Mouse (Mus musculus): ENCODE measurements around the gene Pym1. TPM values are rescaled to one million over a fixed set of nuclear protein-coding genes. Genes with fewer than 3 reads are reported as not detected.
A peak's percentile ranks its signal among the peaks of the same experiment; 100 is the strongest.

Pym1 gene
- polyA plus RNA-seq, 1 experiment: 10.9 TPM

DNA sequence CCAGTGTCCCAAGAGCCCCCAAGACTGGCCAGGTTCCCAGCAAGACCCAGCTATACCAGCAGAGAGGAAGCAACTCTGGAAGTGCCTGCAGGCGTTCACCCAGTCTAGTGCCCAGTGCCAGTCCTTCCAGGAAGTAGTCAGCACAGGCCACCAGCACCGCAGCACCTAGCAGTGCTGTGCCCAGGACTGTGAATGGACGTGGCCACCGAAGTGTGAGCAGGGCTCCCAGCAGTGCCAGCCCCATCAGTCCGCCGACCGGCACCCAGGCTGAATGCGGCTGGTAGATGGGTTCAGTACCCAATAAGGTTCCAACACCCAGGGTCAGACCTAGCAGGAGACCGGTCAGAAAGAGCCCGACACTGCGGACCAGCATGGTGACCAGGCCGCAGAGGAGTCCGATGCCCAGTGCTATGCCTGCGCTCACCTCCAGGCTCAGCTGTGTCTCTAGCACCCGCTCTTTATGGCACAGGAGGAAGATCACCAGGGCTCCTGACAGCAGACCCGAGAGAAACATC lies 54.3 kb downstream of the Pym1 start:
- Histone ChIP-seq H3K9me3 (ENCODE audit: control insufficient read depth, low read length) (no peaks in the 10 kb centered on the region), H3K36me3 (ENCODE audit: control insufficient read depth) (peaks cover 16% of the 10 kb centered on the region), H3K27me3 (ENCODE audit: control insufficient read depth) (peaks cover 24% of the 10 kb centered on the region), H3K4me1 (ENCODE audit: control insufficient read depth) (peaks cover 32% of the 10 kb centered on the region), H3K4me3 (replicated peaks) (no peak overlapping the region)
- TF ChIP-seq TAL1 (IDR thresholded peaks at IDR 0.05; ENCODE audit: low read length): no peak
- TF ChIP-seq GATA1 (IDR thresholded peaks at IDR 0.05; ENCODE audit: low read length): no peak

DNA sequence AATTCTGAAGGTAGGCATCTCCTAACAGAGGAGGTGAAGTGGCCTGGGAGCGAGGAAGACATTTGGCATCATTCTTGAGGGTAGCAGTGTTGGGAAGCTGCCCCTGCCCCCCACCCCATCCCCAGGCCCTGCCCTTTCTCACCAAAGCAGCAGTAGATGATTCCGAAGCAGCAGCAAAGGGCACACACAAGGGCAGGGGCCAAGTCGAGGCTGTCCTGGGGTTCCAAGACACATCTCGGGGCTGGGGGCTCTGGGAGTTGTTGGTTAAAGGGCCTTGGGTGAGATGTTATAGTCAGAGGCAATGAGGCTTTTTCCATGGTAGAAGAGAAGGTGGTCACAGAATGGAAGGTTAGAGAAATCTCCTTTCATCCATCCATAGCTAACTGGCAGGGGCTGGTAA lies 55.3 kb downstream of the Pym1 start:
- peaks cover 25% of the 10 kb centered on the region for H3K36me3 ChIP-seq (ENCODE audit: control insufficient read depth)
- peaks cover 24% of the 10 kb centered on the region for H3K27me3 ChIP-seq (ENCODE audit: control insufficient read depth)
- H3K4me1 ChIP-seq (ENCODE audit: control insufficient read depth): peaks cover 41% of the 10 kb centered on the region
- no peaks in the 10 kb centered on the region for H3K9me3 ChIP-seq (ENCODE audit: control insufficient read depth, low read length)
- TF ChIP-seq TAL1 (IDR thresholded peaks at IDR 0.05; ENCODE audit: low read length) (no peak), GATA1 (IDR thresholded peaks at IDR 0.05; ENCODE audit: low read length) (no peak)
- H3K4me3 ChIP-seq (replicated peaks): no peak overlapping the region

GRCm38 (mm10) chr10:128803361-128803760 lies 55.7 kb downstream of the Pym1 start:
- no peak overlapping the region for H3K4me3 ChIP-seq (replicated peaks)
- no peak for TF ChIP-seq TAL1 (IDR thresholded peaks at IDR 0.05; ENCODE audit: low read length)
- H3K9me3 ChIP-seq (ENCODE audit: control insufficient read depth, low read length): no peaks in the 10 kb centered on the region
- peaks cover 29% of the 10 kb centered on the region for H3K36me3 ChIP-seq (ENCODE audit: control insufficient read depth)
- H3K27me3 ChIP-seq (ENCODE audit: control insufficient read depth): peaks cover 24% of the 10 kb centered on the region
- H3K4me1 ChIP-seq (ENCODE audit: control insufficient read depth): peaks cover 41% of the 10 kb centered on the region

DNA sequence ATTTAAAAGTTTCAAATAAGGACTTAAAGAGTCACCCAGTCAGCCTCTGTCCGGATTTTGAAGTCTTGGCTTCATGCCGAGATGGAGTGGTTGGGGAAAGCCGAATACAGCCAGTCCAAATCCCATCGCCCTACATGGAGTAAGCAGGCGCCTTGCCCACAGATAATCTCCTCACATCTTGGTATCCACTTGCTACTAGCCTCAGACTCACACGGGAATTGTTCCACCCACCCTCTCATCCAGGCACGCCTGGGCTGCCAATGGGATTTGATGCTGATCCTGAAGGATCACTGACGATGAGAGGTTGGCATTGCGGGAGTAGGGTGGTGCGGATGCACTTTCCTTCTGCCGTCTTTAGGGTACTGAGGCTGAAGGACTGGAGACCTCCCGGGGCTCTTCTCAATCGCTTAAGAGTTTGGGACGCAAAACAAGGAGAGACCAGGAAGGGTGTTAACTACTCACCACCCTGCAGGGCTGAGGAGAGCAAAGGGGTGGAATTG lies 56.1 kb downstream of the Pym1 start, which contains the start of gene Dnajc14:
TSS of gene Dnajc14 (plus strand) at position 292 of the 500 bp plus-strand sequence.
- Histone ChIP-seq H3K27me3 (ENCODE audit: control insufficient read depth) (peaks cover 24% of the 10 kb centered on the region), H3K4me1 (ENCODE audit: control insufficient read depth) (peaks cover 45% of the 10 kb centered on the region)
- TF ChIP-seq TAL1 (IDR thresholded peaks at IDR 0.05; ENCODE audit: low read length): no peak
- TF ChIP-seq GATA1 (IDR thresholded peaks at IDR 0.05; ENCODE audit: low read length): no peak

DNA sequence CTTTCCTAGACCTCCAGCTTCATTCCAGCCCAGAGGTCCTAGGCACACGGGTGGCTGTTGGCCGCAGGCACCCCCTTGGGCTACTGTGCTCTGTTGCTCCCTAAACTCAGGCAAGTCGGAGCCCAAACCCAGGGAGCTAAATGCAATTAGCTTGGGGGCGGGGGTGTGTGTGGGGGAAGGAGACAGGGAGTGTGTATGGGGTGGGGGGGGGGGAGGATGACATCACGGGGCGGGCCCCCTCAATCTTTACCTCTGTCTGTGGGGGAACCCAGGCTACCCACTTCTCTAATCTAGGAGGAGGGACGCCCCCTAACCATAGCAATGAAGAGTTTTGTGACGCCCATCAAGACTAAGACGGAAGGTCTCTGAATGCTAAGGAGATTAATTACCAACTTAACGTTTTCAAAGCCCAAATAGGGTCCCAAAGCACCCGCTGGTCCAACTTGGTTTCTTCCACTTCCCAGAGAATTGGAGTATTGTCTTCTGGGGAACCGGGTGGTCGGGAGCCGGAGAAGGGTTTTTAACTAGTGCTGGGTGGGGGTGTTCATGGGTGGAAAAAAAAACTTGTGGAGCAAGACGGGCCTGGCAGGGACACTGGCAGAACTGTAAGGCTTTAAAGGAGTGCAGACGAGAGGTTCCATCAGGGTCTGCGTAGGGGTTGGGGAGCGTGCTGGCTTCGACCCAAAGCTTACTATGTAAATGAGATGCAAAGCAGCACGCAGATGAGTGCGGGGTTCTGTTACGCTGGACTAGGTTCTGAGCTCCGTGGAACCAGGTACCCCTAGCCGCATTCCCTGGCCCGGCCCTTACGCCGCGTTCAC lies 56.8 kb downstream of the Pym1 start, which contains the start of gene Tmem198b:
TSS of gene Tmem198b (minus strand) at position 100 of the 821 bp plus-strand sequence.
- TF ChIP-seq TAL1 (IDR thresholded peaks at IDR 0.05; ENCODE audit: low read length) (no peak), GATA1 (IDR thresholded peaks at IDR 0.05; ENCODE audit: low read length) (no peak)
- H3K36me3 ChIP-seq (ENCODE audit: control insufficient read depth): peaks cover 35% of the 10 kb centered on the region
- H3K4me3 ChIP-seq (replicated peaks): peak within 1 kb of the TSS; percentile 91
- peaks cover 24% of the 10 kb centered on the region for H3K27me3 ChIP-seq (ENCODE audit: control insufficient read depth)
- no peaks in the 10 kb centered on the region for H3K9me3 ChIP-seq (ENCODE audit: control insufficient read depth, low read length)
- H3K4me1 ChIP-seq (ENCODE audit: control insufficient read depth): peaks cover 49% of the 10 kb centered on the region

More for the DNA sequence above, 56.1 kb downstream of the Pym1 start, which contains the start of gene Dnajc14:
- Histone ChIP-seq H3K4me3 (replicated peaks) (peak within 1 kb of the TSS; percentile 91), H3K36me3 (ENCODE audit: control insufficient read depth) (peaks cover 31% of the 10 kb centered on the region), H3K9me3 (ENCODE audit: control insufficient read depth, low read length) (no peaks in the 10 kb centered on the region)

DNA sequence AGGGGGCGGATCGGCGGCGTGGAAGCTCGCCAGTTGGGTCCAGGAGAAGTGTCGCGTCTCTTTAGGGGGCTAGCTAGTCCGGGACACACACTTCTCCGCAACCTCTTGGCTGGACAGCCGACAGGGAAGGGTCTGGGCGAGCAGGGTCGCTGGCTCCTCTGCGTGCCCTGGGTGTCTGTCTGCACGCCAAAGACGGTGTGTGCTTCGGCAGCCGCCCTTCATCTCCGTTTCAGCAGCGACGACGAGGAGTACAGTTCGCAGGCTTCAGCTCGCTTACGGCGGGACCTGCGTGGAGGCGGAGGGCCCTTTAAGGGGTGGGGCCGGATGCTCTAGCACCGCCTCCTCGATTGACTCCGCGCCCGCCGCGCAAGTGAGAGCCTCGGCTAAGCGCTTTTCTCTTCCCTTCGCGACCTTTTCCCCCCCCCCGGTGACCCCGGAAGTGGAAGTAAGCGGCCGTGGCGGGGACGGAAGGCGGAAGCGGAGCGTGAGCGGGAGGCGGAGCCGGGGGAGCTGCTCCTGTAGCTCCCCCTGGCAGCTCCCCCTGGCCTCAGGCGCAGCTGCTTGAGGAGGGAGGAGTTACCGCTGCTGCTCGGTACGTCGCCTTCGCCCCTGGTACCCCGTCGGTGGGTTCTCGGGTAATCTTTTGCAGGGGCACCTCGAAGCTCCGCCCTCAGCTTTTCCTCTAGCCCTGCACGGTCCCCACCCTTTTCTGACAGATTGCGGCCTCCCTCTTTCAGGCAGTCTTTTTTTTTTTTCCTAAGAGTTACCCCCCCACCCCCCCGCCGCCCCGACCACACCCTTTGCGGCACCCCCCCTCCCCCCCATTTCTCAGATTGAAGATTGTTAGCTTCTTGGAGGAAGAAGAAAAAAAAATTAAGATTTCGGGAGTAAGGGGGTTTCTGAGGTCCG lies 57.7 kb downstream of the Pym1 start:
- Histone ChIP-seq H3K36me3 (ENCODE audit: control insufficient read depth) (peaks cover 39% of the 10 kb centered on the region), H3K4me3 (replicated peaks) (peak overlapping the region; percentile 91), H3K27me3 (ENCODE audit: control insufficient read depth) (peaks cover 24% of the 10 kb centered on the region), H3K4me1 (ENCODE audit: control insufficient read depth) (peaks cover 49% of the 10 kb centered on the region), H3K9me3 (ENCODE audit: control insufficient read depth, low read length) (no peaks in the 10 kb centered on the region)
- no peak for TF ChIP-seq TAL1 (IDR thresholded peaks at IDR 0.05; ENCODE audit: low read length)
- no peak for TF ChIP-seq GATA1 (IDR thresholded peaks at IDR 0.05; ENCODE audit: low read length)

DNA sequence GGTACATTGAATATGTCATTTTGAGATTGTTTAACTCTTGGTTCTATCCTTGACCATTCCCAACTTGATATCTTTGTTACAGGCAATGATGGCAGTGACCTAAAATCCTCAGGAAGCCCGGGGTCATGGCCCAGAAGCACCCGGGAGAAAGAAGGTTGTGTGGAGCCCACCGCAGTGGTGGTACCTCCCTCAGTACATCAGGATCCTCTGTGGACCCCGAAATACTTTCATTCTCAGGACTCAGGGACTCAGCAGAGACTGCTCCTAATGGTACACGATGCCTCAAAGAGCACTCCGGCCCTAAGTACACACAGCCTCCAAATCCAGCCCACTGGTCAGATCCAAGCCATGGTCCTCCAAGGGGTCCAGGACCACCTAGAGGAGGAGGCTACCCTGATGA lies 58.4 kb downstream of the Pym1 start:
- TF ChIP-seq TAL1 (IDR thresholded peaks at IDR 0.05; ENCODE audit: low read length) (no peak), GATA1 (IDR thresholded peaks at IDR 0.05; ENCODE audit: low read length) (no peak)
- H3K36me3 ChIP-seq (ENCODE audit: control insufficient read depth): peaks cover 38% of the 10 kb centered on the region
- H3K4me1 ChIP-seq (ENCODE audit: control insufficient read depth): peaks cover 49% of the 10 kb centered on the region
- peaks cover 24% of the 10 kb centered on the region for H3K27me3 ChIP-seq (ENCODE audit: control insufficient read depth)
- H3K9me3 ChIP-seq (ENCODE audit: control insufficient read depth, low read length): no peaks in the 10 kb centered on the region
- H3K4me3 ChIP-seq (replicated peaks): peak overlapping the region; percentile 91

GRCm38 (mm10) chr10:128807018-128807417 lies 59.3 kb downstream of the Pym1 start:
- Histone ChIP-seq H3K27me3 (ENCODE audit: control insufficient read depth) (peaks cover 22% of the 10 kb centered on the region), H3K36me3 (ENCODE audit: control insufficient read depth) (peaks cover 38% of the 10 kb centered on the region), H3K4me1 (ENCODE audit: control insufficient read depth) (peaks cover 49% of the 10 kb centered on the region), H3K4me3 (replicated peaks) (peak overlapping the region; percentile 91), H3K9me3 (ENCODE audit: control insufficient read depth, low read length) (no peaks in the 10 kb centered on the region)
- TF ChIP-seq GATA1 (IDR thresholded peaks at IDR 0.05; ENCODE audit: low read length): no peak

Other genes with a start within 250 kb of the Pym1 start
- gene Myl6b, start 249.2 kb upstream of the Pym1 start, polyA plus RNA-seq (2012): 0.63 and 0.76 TPM in 2 replicates
- 2.7 and 2.9 TPM in 2 replicates for gene Esyt1, start 222.0 kb upstream of the Pym1 start, polyA plus RNA-seq (2012)
- 1.6 and 1.9 TPM in 2 replicates for gene Zc3h10, start 200.1 kb upstream of the Pym1 start, polyA plus RNA-seq (2012)
- gene Rpl41, start 198.6 kb upstream of the Pym1 start, polyA plus RNA-seq (2012): 2,301 and 2,563 TPM in 2 replicates
- 39.3 and 42.3 TPM in 2 replicates for gene Pa2g4, start 181.9 kb upstream of the Pym1 start, polyA plus RNA-seq (2012)
- gene Erbb3, start 158.2 kb upstream of the Pym1 start, polyA plus RNA-seq (2012): 0.01 TPM in 1 of 2 replicates, not detected in the other
- 514 and 972 TPM in 2 replicates for gene Rps26, start 121.1 kb upstream of the Pym1 start, polyA plus RNA-seq (2012)
- 0.01 TPM in 1 of 2 replicates, not detected in the other for gene Ikzf4, start 101.9 kb upstream of the Pym1 start, polyA plus RNA-seq (2012)
- 0.04 and 0.14 TPM in 2 replicates for gene Suox, start 73.8 kb upstream of the Pym1 start, polyA plus RNA-seq (2012)
- 1.1 and 1.2 TPM in 2 replicates for gene Rab5b, start 51.6 kb upstream of the Pym1 start, polyA plus RNA-seq (2012)
- gene Pmel, start 43.7 kb upstream of the Pym1 start, polyA plus RNA-seq (2012): not detected in 2 replicates
- 2.3 and 2.6 TPM in 2 replicates for gene Cdk2, start 42.9 kb upstream of the Pym1 start, polyA plus RNA-seq (2012)
- gene Dgka, start 3.0 kb upstream of the Pym1 start, polyA plus RNA-seq (2012): 0.02 and 0.03 TPM in 2 replicates
- gene Mmp19, start 43.0 kb downstream of the Pym1 start, polyA plus RNA-seq (2012): 0.01 TPM in 1 of 2 replicates, not detected in the other
- gene Dnajc14, start 56.2 kb downstream of the Pym1 start, polyA plus RNA-seq (2012): 0.94 and 1.2 TPM in 2 replicates
- gene Tmem198b, start 56.5 kb downstream of the Pym1 start, polyA plus RNA-seq (2012): 0.07 and 0.09 TPM in 2 replicates
- gene Sarnp, start 69.4 kb downstream of the Pym1 start, polyA plus RNA-seq (2012): 1.4 and 2.5 TPM in 2 replicates
- gene Ormdl2, start 73.8 kb downstream of the Pym1 start, polyA plus RNA-seq (2012): 1.3 and 2.2 TPM in 2 replicates
- not detected in 2 replicates for gene Gdf11, start 143.8 kb downstream of the Pym1 start, polyA plus RNA-seq (2012)
- gene Cd63, start 153.1 kb downstream of the Pym1 start, polyA plus RNA-seq (2012): 0.04 and 0.21 TPM in 2 replicates
- gene Rdh5, start 175.0 kb downstream of the Pym1 start, polyA plus RNA-seq (2012): 0.06 and 0.17 TPM in 2 replicates
- gene Bloc1s1, start 176.1 kb downstream of the Pym1 start, polyA plus RNA-seq (2012): 16.6 and 25.2 TPM in 2 replicates
- 0.07 TPM in 1 of 2 replicates, not detected in the other for gene Itga7, start 185.9 kb downstream of the Pym1 start, polyA plus RNA-seq (2012)
- not detected in 2 replicates for gene Mettl7b, start 213.1 kb downstream of the Pym1 start, polyA plus RNA-seq (2012)
- gene Olfr9, start 241.5 kb downstream of the Pym1 start, polyA plus RNA-seq (2012): not detected in 2 replicates